Mouse (Mus musculus) spleen, embryonic (tissue): ENCODE measurements around the gene Camta1.

Source experiments
- CTCF ChIA-PET: fragments of 350-600 bp; sonication (Branson Sonifier 250); formaldehyde crosslinking; loops from one replicate; lab custom pipeline; 2022; lab: Charles Lee

Camta1 gene

GRCm38 (mm10) chr4:151738875-151739274 is 122.8 kb downstream of the Camta1 start:
- CTCF ChIA-PET: no interaction called here

- CTCF ChIA-PET: no interaction called here
Measured at GRCm38 (mm10) chr4:151738280-151738679, 123.4 kb downstream of the Camta1 start.

- CTCF ChIA-PET: interaction anchor here (0.5 kb wide), 1 partner anchor 14 kb away, joined by 8 read pairs; no protein-coding TSS in a partner anchor
Measured at GRCm38 (mm10) chr4:151732668-151733067, 129.0 kb downstream of the Camta1 start.

GRCm38 (mm10) chr4:151730037-151730759 is 131.5 kb downstream of the Camta1 start:
- CTCF ChIA-PET: no interaction called here

- CTCF ChIA-PET: interaction anchor here (0.6 kb wide), 1 partner anchor 848 kb away, joined by 3 read pairs; no protein-coding TSS in a partner anchor
Measured at GRCm38 (mm10) chr4:151729116-151729515, 132.6 kb downstream of the Camta1 start.

- CTCF ChIA-PET: interaction anchor here (0.6 kb wide), 1 partner anchor 847 kb away, joined by 3 read pairs; no protein-coding TSS in a partner anchor
Measured at GRCm38 (mm10) chr4:151728391-151729065, 133.1 kb downstream of the Camta1 start.

GRCm38 (mm10) chr4:151726396-151726795 is 135.3 kb downstream of the Camta1 start:
- CTCF ChIA-PET: no interaction called here

GRCm38 (mm10) chr4:151724897-151725296 is 136.8 kb downstream of the Camta1 start:
- CTCF ChIA-PET: no interaction called here

GRCm38 (mm10) chr4:151720722-151721467 is 140.8 kb downstream of the Camta1 start:
- CTCF ChIA-PET: no interaction called here

- CTCF ChIA-PET: interaction anchor here (0.7 kb wide), 1 partner anchor 14 kb away, joined by 8 read pairs; no protein-coding TSS in a partner anchor
Measured at GRCm38 (mm10) chr4:151718866-151719475, 142.7 kb downstream of the Camta1 start.

GRCm38 (mm10) chr4:151717864-151718263 is 143.8 kb downstream of the Camta1 start:
- CTCF ChIA-PET: no interaction called here

- CTCF ChIA-PET: no interaction called here
Measured at GRCm38 (mm10) chr4:151713714-151714113, 148.0 kb downstream of the Camta1 start.

GRCm38 (mm10) chr4:151711406-151711805 is 150.3 kb downstream of the Camta1 start:
- CTCF ChIA-PET: no interaction called here

GRCm38 (mm10) chr4:151710522-151710921 is 151.2 kb downstream of the Camta1 start:
- CTCF ChIA-PET: no interaction called here

- CTCF ChIA-PET: no interaction called here
Measured at GRCm38 (mm10) chr4:151709269-151709668, 152.4 kb downstream of the Camta1 start.

GRCm38 (mm10) chr4:151703069-151703735 is 158.5 kb downstream of the Camta1 start:
- CTCF ChIA-PET: no interaction called here

GRCm38 (mm10) chr4:151702463-151702862 is 159.2 kb downstream of the Camta1 start:
- CTCF ChIA-PET: no interaction called here

GRCm38 (mm10) chr4:151695984-151696383 is 165.7 kb downstream of the Camta1 start:
- CTCF ChIA-PET: no interaction called here

GRCm38 (mm10) chr4:151694531-151694930 is 167.1 kb downstream of the Camta1 start:
- CTCF ChIA-PET: no interaction called here

GRCm38 (mm10) chr4:151694047-151694446 is 167.6 kb downstream of the Camta1 start:
- CTCF ChIA-PET: no interaction called here

- CTCF ChIA-PET: no interaction called here
Measured at GRCm38 (mm10) chr4:151690041-151690440, 171.6 kb downstream of the Camta1 start.
